Mouse (Mus musculus) layer of hippocampus, postnatal 25 days (tissue): ENCODE data around the gene Dclre1a. TPM values are rescaled to one million over a fixed set of nuclear protein-coding genes. Genes with fewer than 3 reads are reported as not detected.

Experiments used
- DNase-seq, 2 experiments: peaks; one replicate each; pipeline ENCODE4 v3.0.0; 2022; ENCODE audit warnings: mixed read lengths in 2 of 2, low spot score in 1 of 2; ENCODE audit errors: extremely low spot score in 1 of 2
- total RNA-seq, 2 experiments: library from RNA; stranded (reverse); gene quantifications; 2 replicates each; pipeline ENCODE4 v1.2.3; 2021

Dclre1a gene
- total RNA-seq, 2 experiments from 2014 or later, result 5.3 to 8.5 TPM

GRCm38 (mm10) chr19:56485376-56486271 lies 62.4 kb downstream of the Dclre1a start:
- DNase-seq, result no peak

- no peak for DNase-seq
Measured at GRCm38 (mm10) chr19:56484630-56485375, 63.2 kb downstream of the Dclre1a start.

Other genes with a start within 250 kb of the Dclre1a start
- under 1 TPM; 0.07 to 0.09 TPM for gene Nrap, start 158.2 kb downstream of the Dclre1a start, total RNA-seq
- 1 to 10 TPM; 2.0 to 2.5 TPM for gene Casp7, start 151.1 kb downstream of the Dclre1a start, total RNA-seq
- gene Plekhs1, start 86.6 kb downstream of the Dclre1a start, total RNA-seq, result under 1 TPM; 0.32 to 0.47 TPM
- 10 to 100 TPM; 10.4 to 12.2 TPM for gene Nhlrc2, start within 50 bp of the Dclre1a start, total RNA-seq
- gene Adrb1, start 174.0 kb upstream of the Dclre1a start, total RNA-seq, result 10 to 100 TPM; 17.6 to 18.4 TPM